Mouse (Mus musculus): Measurements from ENCODE around the gene Vwa8.
"Not testable (repeated sequence)": the region's sequence is repeated elsewhere in the genome, so short reads cannot be mapped to it uniquely, and the experiment has no call there.

Vwa8 gene

GRCm38 (mm10) chr14:78885915-78886534 lies 37.2 kb downstream of the Vwa8 start:
- no peak for DNase-seq (ENCODE audit: low spot score)

DNA sequence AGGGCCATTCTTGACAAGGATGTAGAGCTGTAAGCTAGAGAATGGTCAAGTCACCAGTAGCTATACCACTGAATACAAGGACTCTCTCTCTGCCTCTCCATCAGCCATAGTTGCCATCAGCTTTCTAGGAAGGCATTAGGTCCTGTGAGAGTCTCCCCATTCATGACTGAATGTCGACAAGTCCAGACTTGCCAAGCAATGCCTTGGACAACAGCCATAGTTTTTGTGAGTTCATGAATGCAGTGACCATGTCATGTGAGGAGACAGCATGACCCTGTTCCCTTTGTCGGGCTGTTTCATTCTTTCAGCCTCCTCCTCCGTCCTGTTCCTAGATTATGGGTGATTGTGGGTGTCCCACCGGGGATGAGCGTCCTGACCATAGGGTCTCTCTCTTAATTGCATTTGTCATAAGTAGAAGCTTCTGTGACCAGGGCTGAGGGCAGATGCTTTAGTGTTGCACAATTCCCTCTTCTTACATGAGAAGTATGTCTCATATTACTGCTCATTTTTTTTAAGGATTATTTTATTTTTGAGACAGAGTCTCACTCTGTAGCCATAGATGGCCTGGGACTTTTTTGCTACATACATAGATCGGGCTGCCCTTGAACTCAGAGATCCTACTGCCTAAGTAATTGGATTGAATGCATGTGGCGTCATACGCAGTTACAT lies 37.8 kb downstream of the Vwa8 start:
- no peak for DNase-seq (ENCODE audit: low spot score)

GRCm38 (mm10) chr14:78887494-78887893 lies 38.6 kb downstream of the Vwa8 start:
- DNase-seq (ENCODE audit: low spot score): not testable (repeated sequence)

- no peak for DNase-seq (ENCODE audit: low spot score)
Measured at GRCm38 (mm10) chr14:78895496-78895895, 46.6 kb downstream of the Vwa8 start.

- no peak for DNase-seq (ENCODE audit: low spot score)
Measured at GRCm38 (mm10) chr14:78896252-78896651, 47.4 kb downstream of the Vwa8 start.

DNA sequence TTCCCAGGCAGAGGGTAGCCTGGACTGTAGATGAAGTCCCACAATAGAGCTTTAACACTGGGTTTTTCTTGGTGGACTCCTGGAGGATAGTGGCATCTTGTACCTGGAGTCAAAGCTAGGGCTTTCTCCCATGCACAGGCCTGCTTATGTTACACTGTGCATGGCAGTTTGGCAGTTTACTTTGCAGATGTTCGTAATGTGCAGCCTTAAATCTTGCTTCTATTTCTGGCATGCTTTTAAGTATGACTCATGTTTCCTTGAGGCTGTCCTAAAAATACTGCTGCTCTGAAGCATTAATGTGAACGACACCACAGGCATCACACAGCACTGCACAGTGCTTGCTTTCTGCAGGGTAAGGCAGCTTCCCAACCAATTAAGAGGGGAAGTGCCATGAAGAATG lies 51.9 kb downstream of the Vwa8 start:
- no peak for DNase-seq (ENCODE audit: low spot score)

DNA sequence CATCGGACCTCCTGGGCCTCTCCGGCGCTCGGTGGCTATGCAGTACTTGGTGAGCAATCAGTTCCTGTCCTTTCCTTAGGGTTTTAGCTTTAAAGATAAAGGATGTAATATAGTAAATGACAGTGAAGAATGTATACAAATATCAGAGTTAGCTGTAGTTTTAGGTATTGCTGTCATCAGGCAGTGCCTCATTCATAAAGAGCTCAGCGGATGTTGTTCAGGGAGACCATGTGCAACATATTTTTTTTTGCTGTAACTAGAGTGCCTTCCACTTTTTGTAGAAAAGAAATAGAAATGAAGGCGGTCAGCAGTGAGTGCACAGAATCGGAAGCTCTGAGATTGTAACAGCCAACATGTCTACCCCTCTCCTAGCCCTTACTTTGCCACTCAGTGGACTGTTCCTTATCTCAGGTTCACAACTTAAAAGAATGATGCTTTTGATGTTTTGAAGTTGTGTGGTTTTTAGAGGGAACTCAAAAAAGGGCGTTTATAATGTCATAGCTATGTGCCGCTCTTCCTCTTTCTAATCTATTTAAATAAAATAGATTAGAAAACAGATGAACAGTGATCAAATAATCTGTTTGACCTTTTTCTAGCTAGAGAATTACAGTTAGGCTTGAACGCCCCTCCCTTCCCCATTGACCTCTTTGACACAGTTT lies 59.5 kb downstream of the Vwa8 start:
- DNase-seq (ENCODE audit: low spot score): no peak

DNA sequence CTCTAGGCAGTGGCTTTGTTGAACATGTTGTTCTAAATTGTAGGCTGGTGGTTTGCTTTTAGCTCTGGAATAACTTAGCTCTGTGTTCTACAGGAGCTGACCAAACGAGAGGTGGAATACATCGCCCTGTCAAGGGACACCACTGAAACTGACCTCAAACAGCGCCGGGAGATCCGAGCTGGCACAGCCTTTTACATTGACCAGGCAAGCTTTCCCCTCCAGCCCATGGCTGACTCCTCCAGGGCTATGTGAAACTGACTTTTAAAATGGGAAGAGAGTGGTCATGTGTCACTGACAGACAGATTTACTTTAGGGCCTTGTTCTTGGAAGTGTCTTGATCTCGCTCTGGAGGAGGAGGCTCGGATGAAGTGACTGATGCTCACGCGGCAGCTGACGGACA lies 63.2 kb downstream of the Vwa8 start:
- no peak for DNase-seq (ENCODE audit: low spot score)

DNA sequence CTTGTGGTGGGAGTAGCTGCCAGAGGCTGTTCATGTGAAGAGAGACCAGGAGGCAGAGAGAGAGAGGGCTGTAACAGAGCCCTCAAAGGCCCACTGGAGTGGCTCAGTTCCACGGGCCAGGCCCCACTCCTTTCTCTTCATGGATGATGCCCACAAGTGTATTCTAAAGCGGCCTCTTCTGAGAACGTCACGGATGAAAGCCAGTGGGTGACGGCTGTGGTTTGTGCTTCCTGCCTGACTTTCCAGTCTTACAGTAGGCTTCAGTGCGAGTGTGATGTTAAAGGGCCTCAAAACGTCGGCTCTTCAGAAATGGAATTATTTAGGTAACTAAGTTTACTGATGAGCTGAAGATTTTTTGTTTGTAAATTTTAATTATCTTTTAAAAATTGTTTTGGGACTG lies 65.3 kb downstream of the Vwa8 start:
- no peak for DNase-seq (ENCODE audit: low spot score)

GRCm38 (mm10) chr14:78916691-78917090 lies 67.8 kb downstream of the Vwa8 start:
- DNase-seq (ENCODE audit: low spot score): no peak

DNA sequence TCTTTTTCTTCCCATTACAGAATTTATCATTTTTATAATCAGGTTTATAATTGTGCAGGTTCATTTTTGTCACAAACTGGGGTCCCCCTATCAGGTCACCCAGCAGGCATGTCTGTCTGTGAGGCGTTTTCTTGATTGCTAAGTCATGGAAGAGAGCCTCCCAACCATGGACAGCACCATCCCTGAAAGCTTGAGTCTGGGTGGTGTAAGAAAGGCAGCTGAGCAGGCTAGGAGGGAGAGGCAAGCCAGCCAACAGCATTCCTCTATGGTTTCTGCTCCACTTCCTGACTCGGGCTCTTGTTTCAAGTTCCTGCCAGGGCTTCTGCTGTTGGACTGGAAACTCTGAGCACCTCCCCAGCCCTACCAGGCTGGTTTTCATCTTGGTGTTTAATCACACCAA lies 72.4 kb downstream of the Vwa8 start:
- DNase-seq (ENCODE audit: low spot score): no peak

- no peak for DNase-seq (ENCODE audit: low spot score)
Measured at GRCm38 (mm10) chr14:78923631-78924030, 74.8 kb downstream of the Vwa8 start.

DNA sequence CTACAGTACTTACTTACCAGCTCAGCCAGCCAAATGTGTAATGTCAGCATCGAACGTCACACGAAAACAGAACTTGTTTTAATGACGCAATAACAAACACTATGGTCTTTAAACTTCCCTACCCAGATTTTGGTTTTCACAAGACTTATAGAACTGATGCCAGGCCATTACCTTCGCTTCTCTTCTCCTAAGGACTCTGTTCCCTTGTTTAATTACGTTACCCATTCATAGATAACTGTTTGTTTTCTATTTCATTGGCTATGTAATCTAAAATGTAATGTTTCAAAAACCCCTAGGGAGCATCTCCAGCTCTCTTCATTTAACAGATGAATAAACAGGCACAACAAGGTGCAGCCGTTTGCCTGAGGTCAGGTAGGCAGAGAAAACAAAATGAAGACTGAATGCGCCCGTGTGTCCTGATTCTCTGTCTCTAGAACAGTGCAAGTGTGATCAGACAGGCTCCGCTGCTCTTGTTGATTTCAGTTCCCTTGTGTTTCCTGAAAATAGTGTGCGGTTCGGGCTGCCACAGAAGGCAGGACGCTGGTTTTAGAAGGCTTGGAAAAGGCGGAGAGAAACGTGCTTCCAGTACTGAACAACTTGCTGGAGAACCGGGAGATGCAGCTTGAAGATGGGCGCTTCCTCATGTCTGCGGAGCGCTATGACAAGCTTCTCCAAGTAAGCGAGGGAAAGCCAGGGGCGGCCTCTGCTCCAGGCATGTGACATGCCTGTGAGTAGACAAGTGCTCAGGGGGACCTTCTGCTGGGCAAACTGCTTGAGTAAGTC lies 76.1 kb downstream of the Vwa8 start:
- no peak for DNase-seq (ENCODE audit: low spot score)

DNA sequence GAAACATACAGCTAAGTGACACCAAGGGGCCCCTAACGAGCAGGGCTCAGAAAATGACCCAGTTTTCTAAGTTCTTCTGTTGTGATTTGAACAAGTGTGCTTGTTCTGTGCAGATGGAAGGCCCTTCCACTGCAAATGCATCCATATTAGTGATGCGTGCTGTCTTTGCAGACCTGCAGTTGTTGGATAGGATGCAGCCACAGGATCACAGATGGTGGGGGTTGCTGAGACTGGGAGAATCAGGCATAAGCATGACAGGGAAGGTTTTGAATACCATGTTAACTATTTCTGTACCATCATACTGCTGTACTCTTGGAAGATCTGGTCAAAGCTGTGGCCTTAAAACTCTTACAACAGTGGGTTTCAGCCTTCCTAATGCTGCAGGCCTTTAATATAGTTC lies 83.2 kb downstream of the Vwa8 start:
- no peak for DNase-seq (ENCODE audit: low spot score)

DNA sequence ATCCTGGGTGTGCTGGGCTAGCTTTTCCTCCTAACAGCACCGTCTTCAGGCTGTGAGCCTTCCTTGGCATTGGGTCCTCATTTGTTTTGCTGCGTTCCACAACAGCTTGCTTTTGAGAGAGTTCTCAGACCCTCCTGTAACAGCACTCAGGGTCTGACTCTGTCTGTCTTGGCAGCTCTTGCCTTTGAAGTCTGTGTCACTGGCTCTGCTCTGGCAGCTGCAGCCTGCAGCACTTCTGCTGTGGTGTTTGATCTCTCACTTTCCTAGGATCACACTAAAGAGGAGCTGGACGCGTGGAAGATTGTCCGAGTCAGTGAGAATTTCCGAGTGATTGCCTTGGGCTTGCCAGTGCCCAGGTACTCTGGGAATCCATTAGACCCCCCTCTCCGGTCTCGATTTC lies 84.5 kb downstream of the Vwa8 start:
- DNase-seq (ENCODE audit: low spot score): no peak

GRCm38 (mm10) chr14:78934596-78934995 lies 85.7 kb downstream of the Vwa8 start:
- no peak for DNase-seq (ENCODE audit: low spot score)

DNA sequence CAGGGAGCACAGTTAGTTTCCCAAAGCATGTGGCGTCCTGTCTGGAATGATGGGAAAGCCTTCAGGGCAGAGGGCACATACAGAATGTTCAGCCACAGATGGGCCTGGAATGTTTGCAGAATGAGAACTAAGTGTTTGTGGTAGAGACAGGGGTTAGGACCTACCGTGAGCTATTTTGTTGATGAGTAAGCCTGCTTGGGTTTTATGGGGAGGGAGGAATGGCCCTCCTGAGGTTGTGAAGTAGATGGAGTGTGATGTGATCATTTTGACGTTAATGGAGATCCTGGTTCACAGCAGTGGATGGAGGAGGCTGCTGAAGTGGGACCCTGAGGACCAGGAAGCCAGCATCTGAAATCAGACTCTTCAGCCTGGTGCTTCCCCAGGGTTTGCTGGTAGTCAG lies 86.9 kb downstream of the Vwa8 start:
- no peak for DNase-seq (ENCODE audit: low spot score)

DNA sequence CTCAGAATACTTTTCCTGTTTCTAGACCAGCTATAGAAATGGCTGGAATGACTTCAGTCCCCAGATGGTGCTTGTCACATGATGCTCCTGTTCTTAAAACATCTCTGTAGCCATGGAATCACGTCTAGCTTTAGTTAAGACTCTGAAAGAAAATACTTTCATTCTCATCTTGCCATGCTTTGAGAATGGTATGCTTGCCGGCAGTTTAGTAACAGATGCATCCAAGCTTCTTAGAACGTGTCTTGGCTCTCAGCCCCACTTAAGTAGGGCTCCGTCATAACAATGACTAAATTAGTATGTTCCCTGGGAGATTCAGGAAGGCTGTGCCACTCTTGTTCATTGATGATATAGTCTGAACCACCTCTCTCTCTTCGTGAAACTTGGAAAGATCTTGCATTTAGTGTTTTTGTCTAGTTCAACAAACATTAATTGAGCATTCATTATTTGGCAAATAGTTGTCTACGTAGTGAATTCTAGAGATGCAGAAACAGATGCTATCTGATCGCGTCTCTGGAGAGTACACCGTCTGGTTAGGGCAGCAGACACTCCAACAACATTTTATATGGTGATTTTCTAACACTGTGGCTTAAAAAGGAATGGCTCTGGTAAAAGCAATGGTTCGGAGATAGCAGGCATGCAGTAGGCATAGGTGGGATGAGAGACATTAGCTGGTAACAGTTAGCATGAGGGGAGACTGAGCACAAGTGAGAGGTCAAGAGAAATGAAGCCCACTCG lies 93.1 kb downstream of the Vwa8 start:
- DNase-seq (ENCODE audit: low spot score): no peak

DNA sequence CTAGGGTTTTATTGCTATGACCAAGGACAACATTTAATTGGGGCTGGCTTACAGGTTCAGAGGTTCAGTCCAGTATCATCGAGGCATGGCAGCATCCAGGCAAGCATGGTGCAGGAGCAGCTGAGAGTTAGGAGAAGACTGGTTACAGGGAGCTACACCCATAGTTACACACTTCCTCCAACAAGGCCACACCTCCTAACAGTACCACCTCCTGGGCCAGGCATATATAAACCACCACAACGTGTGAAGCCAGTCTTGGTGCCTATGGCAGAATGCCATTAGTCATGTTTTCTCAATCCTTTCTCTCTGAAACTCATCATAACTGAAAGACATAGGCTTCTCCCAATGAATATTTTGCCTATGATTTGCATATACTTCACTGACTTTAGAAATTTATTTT lies 106.9 kb downstream of the Vwa8 start:
- DNase-seq (ENCODE audit: low spot score): no peak

GRCm38 (mm10) chr14:78970621-78971020 lies 121.8 kb downstream of the Vwa8 start:
- no peak for DNase-seq (ENCODE audit: low spot score)

- DNase-seq (ENCODE audit: low spot score): no peak
Measured at GRCm38 (mm10) chr14:78972424-78972823, 123.6 kb downstream of the Vwa8 start.

- no peak for DNase-seq (ENCODE audit: low spot score)
Measured at GRCm38 (mm10) chr14:78983104-78983503, 134.3 kb downstream of the Vwa8 start.
